Mouse (Mus musculus): ENCODE data around the gene Abhd12b. TPM values are rescaled to one million over a fixed set of nuclear protein-coding genes. Genes with fewer than 3 reads are reported as not detected.
A peak's percentile ranks its signal among the peaks of the same experiment; 100 is the strongest.
"Not testable (repeated sequence)": the region's sequence is repeated elsewhere in the genome, so short reads cannot be mapped to it uniquely, and the experiment has no call there.

Gene Abhd12b
- total and polyA plus RNA-seq, 2 experiments from 2014 or later, result 0.13 TPM; not detected in 1

GRCm38 (mm10) chr12:70161057-70161456 is 7.1 kb downstream of the Abhd12b start:
- H3K4me3 ChIP-seq (ENCODE audit: low read depth, low read length), result no peak overlapping the region
- no peak overlapping the region for H3K27ac ChIP-seq (ENCODE audit: low read depth, low read length)
- no peaks in the 10 kb centered on the region for H3K27me3 ChIP-seq (ENCODE audit: insufficient read depth, low read length)
- DNase-seq, result no peak
- H3K9ac ChIP-seq, result no peak overlapping the region
- 82% methylated on average over 5 of the region's 5 CpGs for WGBS
- H3K4me1 ChIP-seq (ENCODE audit: insufficient read depth), result no peaks in the 10 kb centered on the region
- H3K36me3 ChIP-seq (ENCODE audit: insufficient read depth), result no peaks in the 10 kb centered on the region
- no peak overlapping the region for H3K4me2 ChIP-seq (ENCODE audit: low read depth)
- no peaks in the 10 kb centered on the region for H3K9me3 ChIP-seq (ENCODE audit: low read length)
- ATAC-seq, result no peak
- no peak for TF ChIP-seq CTCF (IDR thresholded peaks at IDR 0.05; ENCODE audit: low read depth)

GRCm38 (mm10) chr12:70164741-70165140 is 10.8 kb downstream of the Abhd12b start:
- H3K4me2 ChIP-seq (ENCODE audit: low read depth), result no peak overlapping the region
- H3K9ac ChIP-seq, result no peak overlapping the region
- ATAC-seq (no peak), DNase-seq (no peak)
- no peaks in the 10 kb centered on the region for H3K9me3 ChIP-seq (ENCODE audit: low read length)
- no peaks in the 10 kb centered on the region for H3K27me3 ChIP-seq (ENCODE audit: insufficient read depth, low read length)
- TF ChIP-seq CTCF (IDR thresholded peaks at IDR 0.05; ENCODE audit: low read depth), result no peak
- no peaks in the 10 kb centered on the region for H3K4me1 ChIP-seq (ENCODE audit: insufficient read depth)
- H3K36me3 ChIP-seq (ENCODE audit: insufficient read depth), result no peaks in the 10 kb centered on the region
- 87% methylated on average over 3 of the region's 3 CpGs for WGBS
- no peak overlapping the region for H3K27ac ChIP-seq (ENCODE audit: low read depth, low read length)
- H3K4me3 ChIP-seq (ENCODE audit: low read depth, low read length), result no peak overlapping the region

GRCm38 (mm10) chr12:70167950-70168349 is 14.0 kb downstream of the Abhd12b start:
- Histone ChIP-seq H3K9ac (no peak overlapping the region), H3K27ac (ENCODE audit: low read depth, low read length) (no peak overlapping the region), H3K4me2 (ENCODE audit: low read depth) (no peak overlapping the region), H3K4me3 (ENCODE audit: low read depth, low read length) (no peak overlapping the region), H3K4me1 (ENCODE audit: insufficient read depth) (no peaks in the 10 kb centered on the region), H3K27me3 (ENCODE audit: insufficient read depth, low read length) (no peaks in the 10 kb centered on the region), H3K9me3 (ENCODE audit: low read length) (no peaks in the 10 kb centered on the region), H3K36me3 (ENCODE audit: insufficient read depth) (no peaks in the 10 kb centered on the region)
- WGBS, result 91% methylated on average over 4 of the region's 4 CpGs
- no peak for TF ChIP-seq CTCF (IDR thresholded peaks at IDR 0.05; ENCODE audit: low read depth)
- ATAC-seq, result no peak
- DNase-seq, result no peak

GRCm38 (mm10) chr12:70169969-70170368 is 16.0 kb downstream of the Abhd12b start:
- H3K9me3 ChIP-seq (ENCODE audit: low read length), result no peaks in the 10 kb centered on the region
- peak; percentile 46 for TF ChIP-seq CTCF (IDR thresholded peaks at IDR 0.05; ENCODE audit: low read depth)
- H3K4me3 ChIP-seq (ENCODE audit: low read depth, low read length), result no peak overlapping the region
- no peak overlapping the region for H3K27ac ChIP-seq (ENCODE audit: low read depth, low read length)
- no peak overlapping the region for H3K4me2 ChIP-seq (ENCODE audit: low read depth)
- 85% methylated on average over 1 of the region's 1 CpGs for WGBS
- no peaks in the 10 kb centered on the region for H3K4me1 ChIP-seq (ENCODE audit: insufficient read depth)
- H3K36me3 ChIP-seq (ENCODE audit: insufficient read depth), result no peaks in the 10 kb centered on the region
- H3K9ac ChIP-seq, result no peak overlapping the region
- ATAC-seq, result no peak
- DNase-seq, result peak; percentile 48
- no peaks in the 10 kb centered on the region for H3K27me3 ChIP-seq (ENCODE audit: insufficient read depth, low read length)

- WGBS, result 98% methylated on average over 8 of the region's 8 CpGs
- DNase-seq; H3K9me3 ChIP-seq (ENCODE audit: low read length); H3K4me2 ChIP-seq (ENCODE audit: low read depth); H3K4me1 ChIP-seq (ENCODE audit: insufficient read depth); H3K9ac ChIP-seq; ATAC-seq; H3K27ac ChIP-seq (ENCODE audit: low read depth, low read length); H3K27me3 ChIP-seq (ENCODE audit: insufficient read depth, low read length); H3K36me3 ChIP-seq (ENCODE audit: insufficient read depth); H3K4me3 ChIP-seq (ENCODE audit: low read depth, low read length): not testable (repeated sequence)
These were observed 29.6 kb downstream of the Abhd12b start for GRCm38 (mm10) chr12:70183507-70183906.

- DNase-seq, result no peak
- 0 out of 2 replicates have a peak, but pooled peaks have one; percentile 27 for ATAC-seq
- no peak overlapping the region for H3K27ac ChIP-seq (ENCODE audit: low read depth, low read length)
These were observed 30.3 kb downstream of the Abhd12b start for GRCm38 (mm10) chr12:70184173-70184783.

GRCm38 (mm10) chr12:70192267-70192727 is 38.4 kb downstream of the Abhd12b start:
- Histone ChIP-seq H3K9ac (peak overlapping the region; percentile 49), H3K36me3 (ENCODE audit: insufficient read depth) (no peaks in the 10 kb centered on the region), H3K9me3 (ENCODE audit: low read length) (no peaks in the 10 kb centered on the region), H3K4me1 (ENCODE audit: insufficient read depth) (no peaks in the 10 kb centered on the region), H3K4me3 (ENCODE audit: low read depth, low read length) (peak overlapping the region; percentile 34), H3K27me3 (ENCODE audit: insufficient read depth, low read length) (no peaks in the 10 kb centered on the region), H3K27ac (ENCODE audit: low read depth, low read length) (peak overlapping the region; percentile 54; the same call in 1 of the 2 replicates), H3K4me2 (ENCODE audit: low read depth) (peak overlapping the region; percentile 53)
- peak; percentile 45 for ATAC-seq
- DNase-seq, result peak; percentile 63
- no peak for TF ChIP-seq CTCF (IDR thresholded peaks at IDR 0.05; ENCODE audit: low read depth)
- WGBS, result 12% methylated on average over 19 of the region's 19 CpGs

More at GRCm38 (mm10) chr12:70184173-70184783, 30.3 kb downstream of the Abhd12b start:
- Histone ChIP-seq H3K9me3 (ENCODE audit: low read length) (no peaks in the 10 kb centered on the region), H3K27me3 (ENCODE audit: insufficient read depth, low read length) (no peaks in the 10 kb centered on the region), H3K36me3 (ENCODE audit: insufficient read depth) (no peaks in the 10 kb centered on the region), H3K4me1 (ENCODE audit: insufficient read depth) (no peaks in the 10 kb centered on the region), H3K4me2 (ENCODE audit: low read depth) (no peak overlapping the region), H3K9ac (no peak overlapping the region), H3K4me3 (ENCODE audit: low read depth, low read length) (peak overlapping the region; percentile 5; the same call in 1 of the 2 replicates)
- WGBS, result 76% methylated on average over 22 of the region's 22 CpGs
- TF ChIP-seq CTCF (IDR thresholded peaks at IDR 0.05; ENCODE audit: low read depth), result no peak
